ENCODE assay signal across 9 mouse cellular contexts in genomic region chr1:130877889-130878614, GRCm38 (mm10). TPM values are rescaled to one million over a fixed set of nuclear protein-coding genes. Genes with fewer than 3 reads are reported as not detected.
DNase-seq lines count a peak whose midpoint lies in the region; ATAC-seq lines count a peak whose summit lies in the region.
"Had no signal": no experiment of that assay in that cellular context is flagged by ENCODE, and none has a peak within 500 bp of the region (broad histone marks: within the 10 kb centered on the region; RNA-seq: fewer than 3 reads in every experiment).

No protein-coding gene starts in this region.

- peak overlapping the region; percentile 60 for H3K9ac ChIP-seq in hindbrain, embryonic 14.5 days
- no peak overlapping the region for H3K9ac ChIP-seq in liver, embryonic 11.5 days (ENCODE audit: low read depth, low read length)

- peaks cover 13% of the 10 kb centered on the region; the same call in 1 of the 2 replicates for H3K27me3 ChIP-seq in hindbrain, embryonic 14.5 days (ENCODE audit: control insufficient read depth, insufficient read depth, low read length)
- peaks cover 28% of the 10 kb centered on the region for H3K27me3 ChIP-seq in liver, embryonic 11.5 days (replicated peaks; ENCODE audit: control insufficient read depth, insufficient read depth, low read length)

- 3% methylated on average over 43 of the region's 43 CpGs for WGBS in hindbrain, embryonic 14.5 days
- WGBS in liver, embryonic 11.5 days: 4% methylated on average over 43 of the region's 43 CpGs

- no peaks in the 10 kb centered on the region for H3K9me3 ChIP-seq in hindbrain, embryonic 14.5 days (ENCODE audit: control insufficient read depth, low read length)
- H3K9me3 ChIP-seq in liver, embryonic 11.5 days (ENCODE audit: control insufficient read depth, low read length): no peaks in the 10 kb centered on the region

- peak; percentile 72 for ATAC-seq in hindbrain, embryonic 14.5 days (ENCODE audit: low FRiP score)
- ATAC-seq in liver, embryonic 11.5 days (replicated peaks; ENCODE audit: low FRiP score): no peak

- peak overlapping the region; percentile 76 for H3K4me2 ChIP-seq in hindbrain, embryonic 14.5 days (replicated peaks)
- peak overlapping the region; percentile 71 for H3K4me2 ChIP-seq in liver, embryonic 11.5 days

- no peaks in the 10 kb centered on the region for H3K4me1 ChIP-seq in hindbrain, embryonic 14.5 days (replicated peaks; ENCODE audit: control insufficient read depth, insufficient read depth, low read length)
- H3K4me1 ChIP-seq in liver, embryonic 11.5 days (replicated peaks; ENCODE audit: control insufficient read depth, insufficient read depth, low read length): no peaks in the 10 kb centered on the region

- DNase-seq in cerebellum, postnatal 10 days: peak; percentile 79 to 80
- DNase-seq in cerebellum, adult 11-12 months: no peak
- peak; percentile 44 for DNase-seq in CD4-positive helper T cell, adult 2 months (ENCODE audit: low read depth, low spot score)
- peak; percentile 56 for DNase-seq in embryo, embryonic 11 days
- peak; percentile 47 for DNase-seq in hindbrain, embryonic 14.5 days (ENCODE audit: low spot score)
- peak; percentile 40 for DNase-seq in liver, embryonic 11.5 days (ENCODE audit: low spot score)
- DNase-seq in naive thymus-derived CD4-positive, alpha-beta T cell, adult 2 months (ENCODE audit: low read depth): peak; percentile 34
- peak; percentile 44 to 45 for DNase-seq in thymus, postnatal 36 days

- H3K36me3 ChIP-seq in hindbrain, embryonic 14.5 days (replicated peaks; ENCODE audit: control insufficient read depth, insufficient read depth): no peaks in the 10 kb centered on the region
- H3K36me3 ChIP-seq in liver, embryonic 11.5 days (ENCODE audit: control insufficient read depth, insufficient read depth, low read length): no peaks in the 10 kb centered on the region

- peak overlapping the region; percentile 47 for H3K4me3 ChIP-seq in hindbrain, embryonic 14.5 days (replicated peaks; ENCODE audit: low read length)
- peak overlapping the region; percentile 40 for H3K4me3 ChIP-seq in liver, embryonic 11.5 days (ENCODE audit: low read depth, low read length)

- H3K27ac ChIP-seq in hindbrain, embryonic 14.5 days: no peak overlapping the region
- no peak overlapping the region for H3K27ac ChIP-seq in liver, embryonic 11.5 days (ENCODE audit: low read depth, low read length)

RNA-seq across cellular contexts. Expression of gene Il24, which starts 9.2 kb away (rescaled TPM):
- polyA plus RNA-seq in hindbrain, embryonic 14.5 days (2014; fragmentation: Nextera tagmentation; extraction: Ambion mirVana): not detected in 2 replicates
- not detected in 2 replicates for polyA plus RNA-seq in liver, embryonic 11.5 days (2014; fragmentation: Nextera tagmentation; extraction: Ambion mirVana)

RNA-seq across cellular contexts. Expression of gene Fcmr, which starts 12.6 kb away (rescaled TPM):
- polyA plus RNA-seq in hindbrain, embryonic 14.5 days (2014; fragmentation: Nextera tagmentation; extraction: Ambion mirVana): 0.44 and 1.2 TPM in 2 replicates
- polyA plus RNA-seq in liver, embryonic 11.5 days (2014; fragmentation: Nextera tagmentation; extraction: Ambion mirVana): not detected in 2 replicates

RNA-seq across cellular contexts. Expression of gene Il20, which starts 33.2 kb away (rescaled TPM):
- not detected in 2 replicates for polyA plus RNA-seq in hindbrain, embryonic 14.5 days (2014; fragmentation: Nextera tagmentation; extraction: Ambion mirVana)
- not detected in 2 replicates for polyA plus RNA-seq in liver, embryonic 11.5 days (2014; fragmentation: Nextera tagmentation; extraction: Ambion mirVana)
- polyA plus RNA-seq: gonadal fat pad, adult 2 months had no signal

RNA-seq across cellular contexts. Expression of gene Pigr, which starts 51.6 kb away (rescaled TPM):
- polyA plus RNA-seq in hindbrain, embryonic 14.5 days (2014; fragmentation: Nextera tagmentation; extraction: Ambion mirVana): not detected in 2 replicates
- 0.12 and 0.25 TPM in 2 replicates for polyA plus RNA-seq in liver, embryonic 11.5 days (2014; fragmentation: Nextera tagmentation; extraction: Ambion mirVana)
